Mouse (Mus musculus) c-Kit-positive CD71-positive TER-119-negative erythroid progenitor cells, embryonic 14.5 days (primary cell): ENCODE results near the gene 2510002D24Rik.
"Not testable (repeated sequence)": the region's sequence is repeated elsewhere in the genome, so short reads cannot be mapped to it uniquely, and the experiment has no call there.

Experiments
- DNase-seq: peaks from one replicate; pipeline ENCODE4 v3.0.0-alpha.2; 2013; ENCODE audit warnings: low read depth

The 2510002D24Rik gene

DNA sequence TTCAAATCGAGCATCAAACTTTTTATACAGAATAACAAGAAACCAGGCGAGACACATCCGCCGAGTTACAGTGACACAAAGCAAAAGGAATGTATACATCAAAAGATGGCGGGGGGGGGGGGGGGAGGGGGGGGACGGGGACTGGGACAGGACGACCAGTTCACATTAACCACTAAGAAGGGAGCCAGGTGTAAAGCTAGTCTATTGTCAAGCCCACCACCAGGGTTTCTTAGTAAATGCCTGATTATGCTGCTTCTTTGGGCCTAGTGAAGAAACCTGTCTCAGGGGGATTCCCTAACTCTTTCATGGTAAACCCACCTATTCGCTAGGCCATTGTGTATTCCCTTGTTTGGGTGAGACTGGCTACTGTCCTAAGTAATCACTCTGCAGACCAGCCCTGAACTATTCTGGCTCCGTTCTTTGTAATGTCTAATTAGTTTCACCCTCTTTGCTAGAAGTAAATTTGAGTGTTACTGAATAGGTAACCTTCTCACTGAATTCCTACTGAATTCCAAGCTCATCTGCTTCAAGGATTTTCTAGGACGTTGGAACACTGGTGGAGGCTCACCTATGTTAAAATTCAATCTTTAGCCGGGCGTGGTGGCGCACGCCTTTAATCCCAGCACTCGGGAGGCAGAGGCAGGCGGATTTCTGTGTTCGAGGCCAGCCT, 13.3 kb downstream of the 2510002D24Rik start:
- not testable (repeated sequence) for DNase-seq

GRCm38 (mm10) chr16:18858551-18858950, 22.2 kb downstream of the 2510002D24Rik start:
- peak; percentile 62 for DNase-seq

DNA sequence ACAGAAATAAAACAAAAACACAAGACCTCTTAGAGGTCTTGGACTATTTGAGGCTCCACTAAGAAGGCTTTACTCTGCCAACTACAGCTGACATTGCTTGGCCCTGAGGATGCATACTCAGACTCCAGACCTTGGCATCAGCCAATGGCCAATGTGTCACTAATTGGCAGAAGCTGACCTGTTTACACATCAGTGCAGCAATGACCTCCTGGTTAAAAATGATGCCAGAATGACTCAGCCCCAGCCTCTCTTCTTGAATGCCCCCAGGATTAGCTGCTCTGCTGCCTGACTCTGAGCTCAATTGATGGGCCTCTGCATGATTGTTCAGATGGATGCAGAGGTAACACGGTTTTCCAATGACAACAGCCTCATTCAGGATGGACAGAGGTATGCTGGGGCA, 23.8 kb downstream of the 2510002D24Rik start:
- DNase-seq = no peak

- DNase-seq = not testable (repeated sequence)
These were observed 34.1 kb downstream of the 2510002D24Rik start for GRCm38 (mm10) chr16:18870495-18870894.

GRCm38 (mm10) chr16:18876091-18876441, 39.7 kb downstream of the 2510002D24Rik start:
- DNase-seq = no peak

- DNase-seq = peak; percentile 82
These were observed 40.3 kb downstream of the 2510002D24Rik start, which contains the start of the genes Mrpl40 and Hira for GRCm38 (mm10) chr16:18876442-18877308. Gene Mrpl40, minus strand, starts transcription at chr16:18876862. Gene Hira, plus strand, starts transcription at chr16:18877037.

DNA sequence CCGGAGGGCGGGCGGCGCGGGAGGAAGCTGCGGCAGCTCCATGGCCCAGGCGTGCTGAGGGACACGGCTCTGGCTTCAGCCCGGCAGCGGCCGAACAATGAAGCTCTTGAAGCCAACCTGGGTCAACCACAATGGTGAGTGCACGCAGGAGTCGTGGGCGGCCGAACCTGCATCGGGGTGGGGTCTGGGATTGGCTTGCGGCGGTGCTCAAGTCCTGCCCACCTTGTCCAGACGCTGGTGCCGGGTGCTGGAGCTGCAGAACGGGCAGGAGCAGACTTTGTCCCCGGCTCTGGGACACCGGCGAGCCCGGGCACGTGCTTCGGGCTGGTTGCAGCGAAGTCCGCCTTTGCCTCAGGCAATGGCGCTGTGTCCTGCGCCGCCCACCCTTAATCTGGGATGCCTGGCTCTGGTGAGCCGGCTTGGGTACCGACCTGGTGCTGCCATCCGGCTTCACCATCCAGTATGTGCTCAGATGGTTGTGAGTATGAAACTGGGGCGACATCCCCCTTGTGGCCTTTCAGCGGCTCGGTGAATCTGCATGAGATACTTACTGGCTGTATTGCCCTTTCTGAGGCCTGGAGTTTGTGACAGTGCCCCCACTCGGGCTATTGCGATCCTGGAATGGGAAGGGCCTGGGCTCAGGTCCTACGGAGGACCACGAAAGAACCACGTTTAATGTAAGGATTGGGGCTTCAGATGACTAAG, 41.2 kb downstream of the 2510002D24Rik start:
- peak; percentile 65 for DNase-seq

DNA sequence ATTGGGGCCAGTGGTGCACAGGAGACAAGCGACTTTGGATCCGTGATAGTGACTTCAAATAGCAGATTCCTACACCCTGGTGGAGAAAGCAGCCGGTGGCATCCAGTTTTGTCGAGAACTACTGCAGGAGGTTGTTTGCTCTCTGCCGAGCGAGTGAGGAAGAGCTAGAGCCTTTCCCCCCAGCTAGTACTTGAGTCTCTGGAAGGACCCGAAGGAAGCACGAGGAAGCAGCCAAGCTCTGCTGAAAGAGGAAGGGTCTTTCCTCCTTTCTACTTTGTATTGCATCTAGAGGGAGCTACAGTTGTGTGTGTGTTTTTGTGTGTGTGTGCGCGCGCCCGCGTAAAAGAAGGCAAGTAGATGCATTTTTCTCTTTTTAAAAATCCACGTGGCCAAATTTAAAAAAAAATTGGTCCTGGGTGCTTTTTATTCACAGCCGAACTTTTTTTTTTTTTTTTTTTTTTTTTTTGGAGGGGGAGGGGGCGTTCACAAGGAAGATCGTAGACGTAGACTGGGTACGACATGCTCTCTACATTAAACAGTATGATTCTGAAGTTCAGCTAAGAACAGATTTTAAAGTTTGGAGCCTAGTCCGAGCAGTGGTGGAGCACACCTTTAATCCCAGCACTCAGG, 41.8 kb downstream of the 2510002D24Rik start:
- DNase-seq = no peak

DNA sequence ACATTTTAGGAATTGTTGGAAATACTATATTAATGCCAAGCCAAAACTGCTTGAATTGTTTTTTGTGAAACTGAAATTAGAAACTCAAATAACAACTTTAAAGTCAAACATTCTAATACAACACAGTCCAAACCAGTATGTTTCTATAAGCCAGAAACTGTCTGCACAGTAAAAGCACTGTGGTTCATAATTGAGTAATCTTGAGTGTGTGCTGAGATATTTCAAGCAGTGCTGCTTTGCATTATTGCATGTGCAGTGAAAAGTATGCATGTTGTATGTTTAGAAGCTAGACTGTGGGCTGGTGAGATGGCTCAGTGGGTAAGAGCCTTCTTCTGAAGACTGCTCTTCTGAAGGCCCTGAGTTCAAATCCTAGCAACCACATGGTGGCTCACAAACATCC, 47.7 kb downstream of the 2510002D24Rik start:
- no peak for DNase-seq
